Mouse (Mus musculus): ENCODE measurements around the gene Kcnh6. TPM values are rescaled to one million over a fixed set of nuclear protein-coding genes. Genes with fewer than 3 reads are reported as not detected.

The Kcnh6 gene
- polyA plus RNA-seq (2015; fragmentation: Nextera tagmentation; extraction: Ambion mirVana), result 0.23 and 0.34 TPM in 2 replicates

- Histone ChIP-seq H3K4me3 (ENCODE audit: low read length) (peak within 1 kb of the TSS; percentile 32), H3K36me3 (ENCODE audit: control insufficient read depth, insufficient read depth, low read length) (no peaks in the 10 kb centered on the region), H3K27me3 (ENCODE audit: control insufficient read depth, insufficient read depth, low read depth, low read length) (no peaks in the 10 kb centered on the region; the same call in 1 of the 2 replicates), H3K4me1 (replicated peaks; ENCODE audit: control insufficient read depth, insufficient read depth, low read length) (peaks cover 2% of the 10 kb centered on the region; the same call in 1 of the 2 replicates), H3K9ac (ENCODE audit: low read length) (no peak within 1 kb of the TSS), H3K9me3 (ENCODE audit: control insufficient read depth, low read length) (no peaks in the 10 kb centered on the region), H3K27ac (ENCODE audit: low read length) (no peak within 1 kb of the TSS), H3K4me2 (ENCODE audit: low read depth, low read length) (peak within 1 kb of the TSS; percentile 64)
- ATAC-seq (ENCODE audit: low read depth), result peak; percentile 88
- 1% methylated on average over 24 of the region's 25 CpGs for WGBS
These were observed at the start of gene Kcnh6 for GRCm38 (mm10) chr11:106007821-106008220. Kcnh6 (plus strand) TSS chr11:106008124.

- Histone ChIP-seq H3K4me2 (ENCODE audit: low read depth, low read length) (no peak overlapping the region), H3K4me3 (ENCODE audit: low read length) (no peak overlapping the region), H3K27ac (ENCODE audit: low read length) (no peak overlapping the region), H3K9me3 (ENCODE audit: control insufficient read depth, low read length) (no peaks in the 10 kb centered on the region), H3K4me1 (replicated peaks; ENCODE audit: control insufficient read depth, insufficient read depth, low read length) (peaks cover 9% of the 10 kb centered on the region), H3K9ac (ENCODE audit: low read length) (no peak overlapping the region), H3K27me3 (ENCODE audit: control insufficient read depth, insufficient read depth, low read depth, low read length) (no peaks in the 10 kb centered on the region), H3K36me3 (ENCODE audit: control insufficient read depth, insufficient read depth, low read length) (no peaks in the 10 kb centered on the region)
- no peak for ATAC-seq (ENCODE audit: low read depth)
- WGBS, result 19% methylated on average over 1 of the region's 1 CpGs
These were observed 49.4 kb upstream of the Kcnh6 start for GRCm38 (mm10) chr11:105958566-105958965.

- peak; percentile 51; the same call in 1 of the 2 replicates for ATAC-seq (ENCODE audit: low read depth)
- Histone ChIP-seq H3K36me3 (ENCODE audit: control insufficient read depth, insufficient read depth, low read length) (no peaks in the 10 kb centered on the region), H3K4me3 (ENCODE audit: low read length) (no peak overlapping the region)
These were observed 48.6 kb upstream of the Kcnh6 start for GRCm38 (mm10) chr11:105959355-105959754.

GRCm38 (mm10) chr11:105964691-105965090 lies 43.2 kb upstream of the Kcnh6 start:
- peaks cover 8% of the 10 kb centered on the region for H3K4me1 ChIP-seq (replicated peaks; ENCODE audit: control insufficient read depth, insufficient read depth, low read length)
- H3K27me3 ChIP-seq (ENCODE audit: control insufficient read depth, insufficient read depth, low read depth, low read length), result peaks cover 13% of the 10 kb centered on the region; the same call in 1 of the 2 replicates
- ATAC-seq (ENCODE audit: low read depth), result no peak
- no peaks in the 10 kb centered on the region for H3K36me3 ChIP-seq (ENCODE audit: control insufficient read depth, insufficient read depth, low read length)
- WGBS, result 59% methylated on average over 5 of the region's 5 CpGs
- no peak overlapping the region for H3K27ac ChIP-seq (ENCODE audit: low read length)
- no peaks in the 10 kb centered on the region for H3K9me3 ChIP-seq (ENCODE audit: control insufficient read depth, low read length)
- no peak overlapping the region for H3K4me3 ChIP-seq (ENCODE audit: low read length)
- no peak overlapping the region for H3K4me2 ChIP-seq (ENCODE audit: low read depth, low read length)
- no peak overlapping the region for H3K9ac ChIP-seq (ENCODE audit: low read length)

More at GRCm38 (mm10) chr11:105959355-105959754, 48.6 kb upstream of the Kcnh6 start:
- Histone ChIP-seq H3K27me3 (ENCODE audit: control insufficient read depth, insufficient read depth, low read depth, low read length) (no peaks in the 10 kb centered on the region), H3K4me1 (replicated peaks; ENCODE audit: control insufficient read depth, insufficient read depth, low read length) (peaks cover 9% of the 10 kb centered on the region), H3K27ac (ENCODE audit: low read length) (no peak overlapping the region), H3K9me3 (ENCODE audit: control insufficient read depth, low read length) (no peaks in the 10 kb centered on the region), H3K4me2 (ENCODE audit: low read depth, low read length) (peak overlapping the region; percentile 27), H3K9ac (ENCODE audit: low read length) (peak overlapping the region; percentile 37)
- WGBS, result 6% methylated on average over 17 of the region's 17 CpGs

GRCm38 (mm10) chr11:105966288-105966687 lies 41.6 kb upstream of the Kcnh6 start:
- WGBS, result 59% methylated on average over 4 of the region's 4 CpGs

GRCm38 (mm10) chr11:105967741-105968574 lies 40.0 kb upstream of the Kcnh6 start, which contains the start of gene Ace:
Ace (plus strand) TSS chr11:105967945.
- peak within 1 kb of the TSS; percentile 54 for H3K4me3 ChIP-seq (ENCODE audit: low read length)
- no peak within 1 kb of the TSS; the same call in 1 of the 2 replicates for H3K27ac ChIP-seq (ENCODE audit: low read length)
- peak within 1 kb of the TSS; percentile 81 for H3K4me2 ChIP-seq (ENCODE audit: low read depth, low read length)
- H3K9me3 ChIP-seq (ENCODE audit: control insufficient read depth, low read length), result no peaks in the 10 kb centered on the region
- under 1% methylated on average over 73 of the region's 76 CpGs for WGBS
- H3K36me3 ChIP-seq (ENCODE audit: control insufficient read depth, insufficient read depth, low read length), result no peaks in the 10 kb centered on the region
- peaks cover 6% of the 10 kb centered on the region for H3K4me1 ChIP-seq (replicated peaks; ENCODE audit: control insufficient read depth, insufficient read depth, low read length)
- ATAC-seq (ENCODE audit: low read depth), result peak; percentile 79
- peaks cover 13% of the 10 kb centered on the region; the same call in 1 of the 2 replicates for H3K27me3 ChIP-seq (ENCODE audit: control insufficient read depth, insufficient read depth, low read depth, low read length)
- peak within 1 kb of the TSS; percentile 66 for H3K9ac ChIP-seq (ENCODE audit: low read length)

More at GRCm38 (mm10) chr11:105966288-105966687, 41.6 kb upstream of the Kcnh6 start:
- H3K36me3 ChIP-seq (ENCODE audit: control insufficient read depth, insufficient read depth, low read length), result no peaks in the 10 kb centered on the region
- no peak overlapping the region for H3K9ac ChIP-seq (ENCODE audit: low read length)
- H3K27ac ChIP-seq (ENCODE audit: low read length), result no peak overlapping the region
- H3K27me3 ChIP-seq (ENCODE audit: control insufficient read depth, insufficient read depth, low read depth, low read length), result peaks cover 13% of the 10 kb centered on the region; the same call in 1 of the 2 replicates
- H3K4me3 ChIP-seq (ENCODE audit: low read length), result no peak overlapping the region
- no peak for ATAC-seq (ENCODE audit: low read depth)
- no peaks in the 10 kb centered on the region for H3K9me3 ChIP-seq (ENCODE audit: control insufficient read depth, low read length)
- H3K4me2 ChIP-seq (ENCODE audit: low read depth, low read length), result no peak overlapping the region
- H3K4me1 ChIP-seq (replicated peaks; ENCODE audit: control insufficient read depth, insufficient read depth, low read length), result peaks cover 6% of the 10 kb centered on the region

- H3K9me3 ChIP-seq (ENCODE audit: control insufficient read depth, low read length), result no peaks in the 10 kb centered on the region
- 46% methylated on average over 10 of the region's 10 CpGs for WGBS
- H3K36me3 ChIP-seq (ENCODE audit: control insufficient read depth, insufficient read depth, low read length), result no peaks in the 10 kb centered on the region
- H3K9ac ChIP-seq (ENCODE audit: low read length), result peak overlapping the region; percentile 66
- H3K27me3 ChIP-seq (ENCODE audit: control insufficient read depth, insufficient read depth, low read depth, low read length), result peaks cover 13% of the 10 kb centered on the region; the same call in 1 of the 2 replicates
- peak overlapping the region; percentile 81 for H3K4me2 ChIP-seq (ENCODE audit: low read depth, low read length)
- peaks cover 6% of the 10 kb centered on the region for H3K4me1 ChIP-seq (replicated peaks; ENCODE audit: control insufficient read depth, insufficient read depth, low read length)
- H3K27ac ChIP-seq (ENCODE audit: low read length), result no peak overlapping the region
- H3K4me3 ChIP-seq (ENCODE audit: low read length), result peak overlapping the region; percentile 54
- no peak for ATAC-seq (ENCODE audit: low read depth)
These were observed 39.0 kb upstream of the Kcnh6 start for GRCm38 (mm10) chr11:105968948-105969347.

GRCm38 (mm10) chr11:105969516-105969915 lies 38.4 kb upstream of the Kcnh6 start:
- Histone ChIP-seq H3K9ac (ENCODE audit: low read length) (no peak overlapping the region), H3K4me1 (replicated peaks; ENCODE audit: control insufficient read depth, insufficient read depth, low read length) (peaks cover 6% of the 10 kb centered on the region), H3K27me3 (ENCODE audit: control insufficient read depth, insufficient read depth, low read depth, low read length) (peaks cover 13% of the 10 kb centered on the region; the same call in 1 of the 2 replicates), H3K4me2 (ENCODE audit: low read depth, low read length) (no peak overlapping the region), H3K27ac (ENCODE audit: low read length) (no peak overlapping the region), H3K4me3 (ENCODE audit: low read length) (no peak overlapping the region; the same call in 1 of the 2 replicates), H3K9me3 (ENCODE audit: control insufficient read depth, low read length) (no peaks in the 10 kb centered on the region), H3K36me3 (ENCODE audit: control insufficient read depth, insufficient read depth, low read length) (no peaks in the 10 kb centered on the region)
- 52% methylated on average over 1 of the region's 1 CpGs for WGBS
- no peak for ATAC-seq (ENCODE audit: low read depth)

GRCm38 (mm10) chr11:105974593-105974992 lies 33.3 kb upstream of the Kcnh6 start:
- Histone ChIP-seq H3K9me3 (ENCODE audit: control insufficient read depth, low read length) (no peaks in the 10 kb centered on the region), H3K4me2 (ENCODE audit: low read depth, low read length) (no peak overlapping the region), H3K4me3 (ENCODE audit: low read length) (no peak overlapping the region), H3K27me3 (ENCODE audit: control insufficient read depth, insufficient read depth, low read depth, low read length) (no peaks in the 10 kb centered on the region), H3K4me1 (replicated peaks; ENCODE audit: control insufficient read depth, insufficient read depth, low read length) (no peaks in the 10 kb centered on the region), H3K9ac (ENCODE audit: low read length) (no peak overlapping the region), H3K36me3 (ENCODE audit: control insufficient read depth, insufficient read depth, low read length) (no peaks in the 10 kb centered on the region), H3K27ac (ENCODE audit: low read length) (no peak overlapping the region)
- no peak for ATAC-seq (ENCODE audit: low read depth)
- WGBS, result 90% methylated on average over 6 of the region's 6 CpGs
